Mouse (Mus musculus): ENCODE results near the gene Cd8b1. TPM values are rescaled to one million over a fixed set of nuclear protein-coding genes. Genes with fewer than 3 reads are reported as not detected.

Gene Cd8b1
- polyA plus RNA-seq, 1 experiment from 2014 or later, result 0.27 TPM

DNA sequence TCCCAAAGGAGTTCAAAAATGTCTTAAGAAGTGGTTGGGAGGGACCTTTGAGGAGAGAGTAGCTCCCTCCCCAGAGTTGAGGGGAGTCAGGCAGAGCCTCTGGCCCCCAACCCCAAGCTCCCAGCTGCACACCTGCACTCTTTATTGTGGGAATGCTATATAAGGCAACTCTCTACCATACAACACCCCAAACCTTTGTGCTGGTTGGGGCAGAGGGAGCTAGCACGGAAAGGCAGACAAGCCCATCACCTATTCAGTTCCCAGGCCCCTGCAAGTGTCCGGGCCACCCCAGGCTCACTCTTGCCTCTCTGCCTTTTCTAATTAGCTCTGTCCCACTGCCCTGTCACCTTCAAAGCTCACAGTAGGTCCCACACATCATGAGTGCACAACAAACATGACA is 31.1 kb downstream of the Cd8b1 start:
- H3K27me3 ChIP-seq (ENCODE audit: control insufficient read depth, insufficient read depth, low read length), result no peaks in the 10 kb centered on the region
- no peak overlapping the region for H3K27ac ChIP-seq (ENCODE audit: low read length)
- H3K4me1 ChIP-seq (ENCODE audit: control insufficient read depth, insufficient read depth, low read length), result no peaks in the 10 kb centered on the region
- no peak overlapping the region for H3K4me3 ChIP-seq (ENCODE audit: low read depth, low read length)
- ATAC-seq (ENCODE audit: insufficient number of reproducible peaks, insufficient read depth, low FRiP score, low read depth), result no peak
- WGBS, result 85% methylated on average over 2 of the region's 2 CpGs
- no peak overlapping the region for H3K9ac ChIP-seq (replicated peaks; ENCODE audit: low read depth, low read length)
- no peaks in the 10 kb centered on the region for H3K36me3 ChIP-seq (ENCODE audit: control insufficient read depth, insufficient read depth, low read length)
- no peaks in the 10 kb centered on the region for H3K9me3 ChIP-seq (ENCODE audit: control insufficient read depth, low read depth, low read length)
- H3K4me2 ChIP-seq (replicated peaks; ENCODE audit: low read depth, low read length), result no peak overlapping the region

- WGBS, result 89% methylated on average over 7 of the region's 7 CpGs
- H3K27me3 ChIP-seq (ENCODE audit: control insufficient read depth, insufficient read depth, low read length), result no peaks in the 10 kb centered on the region
- no peak overlapping the region for H3K9ac ChIP-seq (replicated peaks; ENCODE audit: low read depth, low read length)
- no peaks in the 10 kb centered on the region for H3K4me1 ChIP-seq (ENCODE audit: control insufficient read depth, insufficient read depth, low read length)
- no peak for ATAC-seq (ENCODE audit: insufficient number of reproducible peaks, insufficient read depth, low FRiP score, low read depth)
- no peak overlapping the region for H3K27ac ChIP-seq (ENCODE audit: low read length)
- no peaks in the 10 kb centered on the region for H3K9me3 ChIP-seq (ENCODE audit: control insufficient read depth, low read depth, low read length)
- no peak overlapping the region for H3K4me3 ChIP-seq (ENCODE audit: low read depth, low read length)
- H3K36me3 ChIP-seq (ENCODE audit: control insufficient read depth, insufficient read depth, low read length), result no peaks in the 10 kb centered on the region
- no peak overlapping the region for H3K4me2 ChIP-seq (replicated peaks; ENCODE audit: low read depth, low read length)
Observed at GRCm38 (mm10) chr6:71357493-71357892, 34.9 kb downstream of the Cd8b1 start.

- ATAC-seq (ENCODE audit: insufficient number of reproducible peaks, insufficient read depth, low FRiP score, low read depth), result no peak
- no peak overlapping the region for H3K4me3 ChIP-seq (ENCODE audit: low read depth, low read length)
- H3K9ac ChIP-seq (replicated peaks; ENCODE audit: low read depth, low read length), result no peak overlapping the region
- H3K9me3 ChIP-seq (ENCODE audit: control insufficient read depth, low read depth, low read length), result no peaks in the 10 kb centered on the region
- no peaks in the 10 kb centered on the region for H3K4me1 ChIP-seq (ENCODE audit: control insufficient read depth, insufficient read depth, low read length)
- no peaks in the 10 kb centered on the region for H3K27me3 ChIP-seq (ENCODE audit: control insufficient read depth, insufficient read depth, low read length)
- no peak overlapping the region for H3K27ac ChIP-seq (ENCODE audit: low read length)
- no peaks in the 10 kb centered on the region for H3K36me3 ChIP-seq (ENCODE audit: control insufficient read depth, insufficient read depth, low read length)
- no peak overlapping the region for H3K4me2 ChIP-seq (replicated peaks; ENCODE audit: low read depth, low read length)
- WGBS, result 81% methylated on average over 4 of the region's 4 CpGs
Observed at GRCm38 (mm10) chr6:71360221-71360620, 37.6 kb downstream of the Cd8b1 start.

DNA sequence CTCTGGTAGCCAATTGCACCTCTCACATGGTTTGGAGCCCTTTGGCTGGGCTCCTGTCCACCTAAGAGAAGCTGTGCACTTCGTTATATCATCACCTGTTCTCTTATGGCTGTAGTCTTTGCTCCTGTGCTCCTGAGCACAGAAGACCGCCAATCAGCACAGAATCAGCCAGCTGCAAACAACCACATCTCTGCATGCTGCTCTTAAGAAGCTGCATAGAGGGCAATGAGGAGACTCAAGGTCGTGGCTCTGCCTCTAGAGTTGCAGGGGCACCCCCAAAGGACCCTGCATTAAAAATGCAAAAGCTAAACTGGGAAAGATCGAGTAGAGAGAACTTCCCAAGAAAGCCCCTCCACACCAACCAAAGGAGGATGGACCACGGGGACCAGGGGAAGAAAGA is 38.2 kb downstream of the Cd8b1 start:
- Histone ChIP-seq H3K27me3 (ENCODE audit: control insufficient read depth, insufficient read depth, low read length) (no peaks in the 10 kb centered on the region), H3K36me3 (ENCODE audit: control insufficient read depth, insufficient read depth, low read length) (no peaks in the 10 kb centered on the region), H3K4me1 (ENCODE audit: control insufficient read depth, insufficient read depth, low read length) (no peaks in the 10 kb centered on the region), H3K27ac (ENCODE audit: low read length) (no peak overlapping the region), H3K4me2 (replicated peaks; ENCODE audit: low read depth, low read length) (no peak overlapping the region), H3K4me3 (ENCODE audit: low read depth, low read length) (no peak overlapping the region), H3K9me3 (ENCODE audit: control insufficient read depth, low read depth, low read length) (no peaks in the 10 kb centered on the region), H3K9ac (replicated peaks; ENCODE audit: low read depth, low read length) (no peak overlapping the region)
- WGBS, result 62% methylated on average over 5 of the region's 5 CpGs
- no peak for ATAC-seq (ENCODE audit: insufficient number of reproducible peaks, insufficient read depth, low FRiP score, low read depth)

DNA sequence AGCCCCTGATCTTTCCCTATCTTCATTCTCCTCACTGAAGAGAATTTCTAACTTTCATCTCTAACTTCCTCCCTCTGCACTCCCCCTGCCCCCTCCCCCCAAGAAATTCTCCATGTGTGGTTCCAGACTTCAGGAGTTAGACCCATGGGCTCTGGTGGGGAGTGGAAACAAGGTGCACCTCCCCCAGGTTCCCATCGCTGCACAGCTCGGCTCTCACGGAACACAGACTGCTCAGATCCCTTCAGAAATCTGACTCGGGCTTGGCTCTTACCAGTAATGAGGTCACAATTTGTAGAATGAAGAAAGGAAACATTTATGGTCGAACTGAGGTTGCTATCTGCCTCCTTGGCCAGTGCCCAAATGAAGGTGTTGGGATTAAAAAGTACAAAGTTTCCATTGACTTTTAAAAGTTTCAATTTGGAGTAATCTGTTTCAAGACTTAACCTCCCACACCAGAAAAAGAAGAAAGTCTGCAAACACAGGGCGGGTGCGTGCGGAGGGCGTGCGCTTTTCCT is 38.6 kb downstream of the Cd8b1 start:
- Histone ChIP-seq H3K9ac (replicated peaks; ENCODE audit: low read depth, low read length) (no peak overlapping the region), H3K4me3 (ENCODE audit: low read depth, low read length) (no peak overlapping the region), H3K27me3 (ENCODE audit: control insufficient read depth, insufficient read depth, low read length) (no peaks in the 10 kb centered on the region), H3K4me1 (ENCODE audit: control insufficient read depth, insufficient read depth, low read length) (no peaks in the 10 kb centered on the region), H3K36me3 (ENCODE audit: control insufficient read depth, insufficient read depth, low read length) (no peaks in the 10 kb centered on the region), H3K4me2 (replicated peaks; ENCODE audit: low read depth, low read length) (no peak overlapping the region), H3K9me3 (ENCODE audit: control insufficient read depth, low read depth, low read length) (no peaks in the 10 kb centered on the region), H3K27ac (ENCODE audit: low read length) (no peak overlapping the region)
- 75% methylated on average over 10 of the region's 10 CpGs for WGBS
- ATAC-seq (ENCODE audit: insufficient number of reproducible peaks, insufficient read depth, low FRiP score, low read depth), result no peak

- Histone ChIP-seq H3K4me3 (ENCODE audit: low read depth, low read length) (no peak overlapping the region), H3K36me3 (ENCODE audit: control insufficient read depth, insufficient read depth, low read length) (no peaks in the 10 kb centered on the region), H3K9ac (replicated peaks; ENCODE audit: low read depth, low read length) (no peak overlapping the region), H3K4me2 (replicated peaks; ENCODE audit: low read depth, low read length) (no peak overlapping the region), H3K27me3 (ENCODE audit: control insufficient read depth, insufficient read depth, low read length) (no peaks in the 10 kb centered on the region), H3K4me1 (ENCODE audit: control insufficient read depth, insufficient read depth, low read length) (no peaks in the 10 kb centered on the region), H3K9me3 (ENCODE audit: control insufficient read depth, low read depth, low read length) (no peaks in the 10 kb centered on the region), H3K27ac (ENCODE audit: low read length) (no peak overlapping the region)
- 81% methylated on average over 2 of the region's 2 CpGs for WGBS
- no peak for ATAC-seq (ENCODE audit: insufficient number of reproducible peaks, insufficient read depth, low FRiP score, low read depth)
Observed at GRCm38 (mm10) chr6:71363995-71364394, 41.4 kb downstream of the Cd8b1 start.

- H3K4me3 ChIP-seq (ENCODE audit: low read depth, low read length), result no peak overlapping the region
- H3K27me3 ChIP-seq (ENCODE audit: control insufficient read depth, insufficient read depth, low read length), result no peaks in the 10 kb centered on the region
- no peak overlapping the region for H3K9ac ChIP-seq (replicated peaks; ENCODE audit: low read depth, low read length)
- 91% methylated on average over 6 of the region's 6 CpGs for WGBS
- H3K4me1 ChIP-seq (ENCODE audit: control insufficient read depth, insufficient read depth, low read length), result no peaks in the 10 kb centered on the region
- no peak overlapping the region for H3K4me2 ChIP-seq (replicated peaks; ENCODE audit: low read depth, low read length)
- ATAC-seq (ENCODE audit: insufficient number of reproducible peaks, insufficient read depth, low FRiP score, low read depth), result no peak
- no peaks in the 10 kb centered on the region for H3K9me3 ChIP-seq (ENCODE audit: control insufficient read depth, low read depth, low read length)
- no peak overlapping the region for H3K27ac ChIP-seq (ENCODE audit: low read length)
- H3K36me3 ChIP-seq (ENCODE audit: control insufficient read depth, insufficient read depth, low read length), result no peaks in the 10 kb centered on the region
Observed at GRCm38 (mm10) chr6:71369416-71369815, 46.8 kb downstream of the Cd8b1 start.

DNA sequence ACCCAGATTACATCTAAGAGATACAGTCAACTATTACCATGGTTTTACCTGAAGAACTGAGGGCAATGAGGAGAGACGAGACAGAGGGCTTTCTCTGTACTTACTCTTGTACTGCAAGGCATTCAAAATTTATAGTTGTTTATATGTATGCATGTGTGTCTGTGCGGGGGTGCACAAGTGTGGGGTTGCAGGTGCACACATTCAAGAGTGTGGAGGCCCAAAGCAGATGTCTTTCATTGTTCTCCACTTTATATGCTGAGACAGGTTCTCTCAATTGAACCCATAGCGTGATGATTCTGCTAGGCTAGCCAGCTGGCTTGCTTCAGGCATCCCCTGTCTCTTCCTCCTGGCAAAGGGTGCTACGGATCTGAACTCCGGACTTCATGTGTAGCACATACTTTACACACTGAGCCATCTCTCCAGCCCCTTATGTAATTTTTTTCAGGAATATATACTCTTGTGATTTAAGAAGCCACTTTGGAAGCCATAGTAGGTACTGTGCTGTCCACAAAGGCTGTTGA is 48.6 kb downstream of the Cd8b1 start:
- Histone ChIP-seq H3K36me3 (ENCODE audit: control insufficient read depth, insufficient read depth, low read length) (no peaks in the 10 kb centered on the region), H3K4me3 (ENCODE audit: low read depth, low read length) (no peak overlapping the region), H3K27me3 (ENCODE audit: control insufficient read depth, insufficient read depth, low read length) (no peaks in the 10 kb centered on the region), H3K9me3 (ENCODE audit: control insufficient read depth, low read depth, low read length) (no peaks in the 10 kb centered on the region), H3K9ac (replicated peaks; ENCODE audit: low read depth, low read length) (no peak overlapping the region), H3K27ac (ENCODE audit: low read length) (no peak overlapping the region), H3K4me1 (ENCODE audit: control insufficient read depth, insufficient read depth, low read length) (no peaks in the 10 kb centered on the region), H3K4me2 (replicated peaks; ENCODE audit: low read depth, low read length) (no peak overlapping the region)
- WGBS, result 82% methylated on average over 5 of the region's 5 CpGs
- ATAC-seq (ENCODE audit: insufficient number of reproducible peaks, insufficient read depth, low FRiP score, low read depth), result no peak

DNA sequence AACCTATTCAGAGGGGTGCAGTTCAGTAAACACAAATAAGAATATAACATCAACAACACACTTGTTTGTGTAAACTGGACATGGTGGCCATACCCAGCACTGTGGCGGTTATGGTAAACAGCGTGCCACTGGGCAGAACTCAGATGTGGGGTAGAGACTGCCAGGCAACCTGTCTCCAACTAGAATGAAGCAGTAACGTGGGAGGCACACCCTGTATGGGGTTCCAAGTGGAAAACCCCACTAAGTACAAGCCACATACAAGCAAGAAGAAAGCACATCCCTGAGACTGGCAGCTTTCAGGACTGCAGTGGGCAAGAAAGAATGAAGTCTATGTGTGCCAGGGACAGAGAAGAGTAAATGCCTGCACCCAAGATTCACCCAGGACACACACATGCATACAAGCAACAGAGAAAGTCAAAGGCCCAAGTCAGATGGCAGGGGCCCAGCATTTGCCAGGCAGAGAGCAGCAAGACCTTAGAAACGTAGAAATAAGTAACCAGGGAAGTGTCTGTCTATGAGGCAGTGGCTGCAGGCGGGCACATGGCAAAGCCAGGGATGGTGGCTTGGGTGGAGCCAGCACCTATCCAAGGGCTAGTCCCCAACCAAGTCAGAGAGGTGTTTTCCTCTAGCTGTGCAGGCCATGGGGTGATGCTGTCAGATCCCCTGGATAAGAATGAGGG is 49.6 kb downstream of the Cd8b1 start:
- H3K4me3 ChIP-seq (ENCODE audit: low read depth, low read length), result no peak overlapping the region
- no peaks in the 10 kb centered on the region for H3K4me1 ChIP-seq (ENCODE audit: control insufficient read depth, insufficient read depth, low read length)
- no peaks in the 10 kb centered on the region for H3K9me3 ChIP-seq (ENCODE audit: control insufficient read depth, low read depth, low read length)
- H3K27me3 ChIP-seq (ENCODE audit: control insufficient read depth, insufficient read depth, low read length), result no peaks in the 10 kb centered on the region
- H3K4me2 ChIP-seq (replicated peaks; ENCODE audit: low read depth, low read length), result no peak overlapping the region
- no peak for ATAC-seq (ENCODE audit: insufficient number of reproducible peaks, insufficient read depth, low FRiP score, low read depth)
- no peaks in the 10 kb centered on the region for H3K36me3 ChIP-seq (ENCODE audit: control insufficient read depth, insufficient read depth, low read length)
- 86% methylated on average over 5 of the region's 5 CpGs for WGBS
- no peak overlapping the region for H3K27ac ChIP-seq (ENCODE audit: low read length)
- H3K9ac ChIP-seq (replicated peaks; ENCODE audit: low read depth, low read length), result no peak overlapping the region
